Mouse (Mus musculus) layer of hippocampus, postnatal 14 days (tissue): ENCODE measurements around the gene Cxcl17. TPM values are rescaled to one million over a fixed set of nuclear protein-coding genes. Genes with fewer than 3 reads are reported as not detected.

Source experiments
- DNase-seq, 2 experiments: peaks; one replicate each; pipeline ENCODE4 v3.0.0; 2021 to 2022; ENCODE audit warnings: low spot score in 2 of 2, mixed read lengths in 1 of 2
- total RNA-seq, 2 experiments: library from RNA; stranded (reverse); gene quantifications; 2 replicates each; pipeline ENCODE4 v1.2.3; 2021

Cxcl17 gene
- total RNA-seq, 2 experiments from 2014 or later = not detected

DNA sequence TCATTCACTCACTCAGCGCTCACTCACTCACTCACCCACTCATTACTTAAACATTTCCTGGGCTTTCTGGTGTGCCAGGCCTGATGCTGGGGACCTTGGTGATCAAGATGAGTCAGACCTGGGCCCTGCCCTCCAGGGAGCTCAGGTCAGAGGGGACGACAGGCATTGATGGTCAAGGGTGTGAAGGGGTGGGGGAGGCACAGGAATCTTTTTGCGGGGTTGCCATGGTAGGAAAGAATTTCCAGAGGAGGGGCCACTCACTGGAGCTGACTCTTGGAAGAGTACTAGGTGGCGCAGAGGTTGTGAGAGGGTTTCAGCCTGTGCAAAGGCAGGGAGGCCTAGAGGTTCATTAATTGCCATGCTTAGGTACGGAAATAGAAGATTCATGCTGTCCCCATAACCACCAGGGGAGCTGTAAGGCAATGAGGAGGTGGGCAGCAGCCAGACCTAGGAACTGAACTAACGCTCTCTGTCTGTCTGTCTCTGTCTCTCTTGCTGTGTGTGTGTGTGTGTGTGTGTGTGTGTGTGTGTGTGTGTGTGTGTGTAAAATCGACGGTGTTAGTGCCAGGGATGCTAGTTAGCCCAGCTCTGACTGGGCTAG is 35.5 kb downstream of the Cxcl17 start:
- no peak for DNase-seq

DNA sequence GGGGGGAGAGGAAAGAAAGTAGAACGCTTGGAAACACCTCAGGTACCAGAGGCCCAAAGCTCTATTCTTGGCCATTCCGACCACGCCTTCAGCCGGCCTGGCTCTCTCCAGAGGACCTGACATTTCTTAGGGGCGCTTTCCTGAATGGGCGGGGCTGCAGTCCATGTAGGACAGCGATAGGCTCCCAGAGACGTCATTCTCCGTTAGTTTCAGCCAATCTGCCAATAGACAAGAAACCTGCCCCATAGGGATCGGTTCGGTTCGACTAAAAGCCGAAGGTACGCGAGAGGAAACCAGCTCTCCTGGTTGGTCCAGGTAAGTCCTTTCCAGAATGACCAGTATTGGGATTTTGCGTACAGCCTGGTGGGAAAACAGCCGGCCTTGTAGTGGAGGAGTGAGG is 36.1 kb downstream of the Cxcl17 start:
- DNase-seq = peak; percentile 89 to 93

DNA sequence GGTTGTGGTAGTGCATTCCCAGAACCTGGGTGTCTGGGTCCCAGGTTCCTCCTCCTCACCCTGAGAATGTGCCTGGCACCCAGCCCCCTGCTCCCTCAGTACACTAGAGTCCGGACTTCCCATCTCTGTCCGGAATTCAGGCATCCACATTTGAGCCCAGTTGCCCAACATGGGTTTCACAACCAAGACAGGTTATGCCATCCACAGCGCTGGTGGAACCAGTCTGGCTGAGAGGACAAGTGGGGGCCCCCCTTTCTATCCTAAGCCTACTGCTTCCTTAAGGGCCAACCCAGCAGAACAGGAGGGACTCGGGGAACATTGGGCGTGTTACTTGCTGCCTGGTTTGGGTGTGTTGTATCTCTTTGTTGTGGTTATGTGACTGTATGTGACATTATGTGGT is 40.2 kb downstream of the Cxcl17 start:
- no peak for DNase-seq

DNA sequence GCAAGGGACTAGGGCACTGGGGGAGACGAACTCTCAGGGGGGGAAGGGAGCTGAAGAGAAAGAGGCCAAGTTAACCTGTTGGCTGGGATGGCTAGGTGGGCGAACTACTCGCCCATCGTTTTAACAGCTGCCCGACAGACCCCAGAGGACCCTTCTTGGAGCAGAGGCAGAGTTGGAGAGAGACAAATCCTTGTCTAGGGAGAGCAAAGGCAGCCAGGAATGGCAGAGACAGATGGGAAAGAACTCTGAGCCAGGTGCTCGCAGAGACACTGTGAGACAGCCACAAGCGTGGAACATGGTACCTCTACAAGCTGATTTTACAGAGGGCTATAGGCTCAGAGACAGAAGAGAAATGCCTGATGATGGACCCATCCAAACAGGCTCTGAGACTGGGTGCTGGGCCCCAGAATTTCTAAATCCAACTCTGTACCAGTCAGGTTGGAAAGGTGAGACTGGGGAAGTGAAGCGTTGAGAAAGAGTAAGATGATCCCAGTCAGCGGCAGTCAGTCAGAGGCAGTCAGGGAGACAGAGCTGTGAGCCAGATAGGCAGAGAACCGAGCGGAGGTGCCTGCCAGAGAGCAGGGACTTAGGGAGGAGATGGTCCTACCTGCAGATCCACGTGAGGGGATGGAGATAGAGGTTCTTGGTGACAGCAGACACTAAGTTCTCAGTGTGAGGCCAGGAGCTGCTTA is 43.5 kb downstream of the Cxcl17 start, which contains the start of gene Cnfn:
Gene Cnfn, minus strand, starts transcription at position 667 of the 692 bp plus-strand sequence.
- DNase-seq = no peak

DNA sequence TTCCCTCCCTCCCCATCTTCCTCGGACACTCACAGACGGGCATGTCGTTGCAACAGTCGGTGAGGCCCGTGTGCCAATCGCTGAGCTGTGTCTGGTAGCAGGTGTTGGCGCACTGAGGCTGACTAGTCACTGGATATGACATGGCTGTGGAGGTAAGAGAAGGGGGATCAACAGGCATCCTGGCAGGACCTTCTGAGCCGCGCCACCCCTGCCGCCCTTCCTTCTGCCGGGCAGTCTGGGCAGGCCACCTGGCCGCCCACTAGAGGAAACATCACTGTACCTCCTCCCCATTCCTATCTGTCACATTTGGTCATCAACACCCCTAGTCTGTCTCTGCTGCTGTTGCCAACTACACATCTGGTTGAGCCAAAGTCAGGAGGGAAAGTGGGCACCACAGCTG is 44.4 kb downstream of the Cxcl17 start:
- no peak for DNase-seq

DNA sequence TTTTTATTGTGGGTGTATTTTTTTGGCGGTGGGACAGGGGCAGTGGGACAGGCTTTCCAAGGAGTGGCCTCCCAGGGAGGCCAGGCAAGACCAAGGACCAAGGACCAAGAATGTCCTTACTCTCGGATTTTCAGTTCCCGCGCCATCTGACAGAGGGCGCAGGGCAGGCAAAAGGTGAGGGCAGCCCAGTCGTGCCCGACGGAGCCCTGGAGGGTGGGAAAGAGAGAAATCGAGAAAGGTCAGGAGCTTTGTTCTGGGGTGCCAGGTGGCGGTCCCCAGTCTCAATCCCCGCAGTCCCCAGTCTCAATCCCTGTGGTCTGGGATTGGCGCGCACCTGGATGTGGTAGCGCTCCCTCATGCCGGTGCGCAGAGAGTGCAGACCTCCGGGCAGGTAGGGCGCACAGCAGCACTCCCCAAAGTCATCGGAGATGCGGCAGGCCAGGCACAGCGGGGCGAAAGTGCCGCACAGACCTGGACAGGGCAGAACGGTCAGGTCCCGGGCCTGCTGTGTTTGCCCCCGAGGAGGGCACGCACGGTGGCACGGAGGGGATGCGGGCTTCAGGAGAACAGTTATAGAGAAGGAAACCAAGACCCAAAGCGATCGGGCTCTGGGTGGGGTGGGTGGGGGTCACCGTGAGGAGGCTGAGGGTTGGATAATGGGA is 44.9 kb downstream of the Cxcl17 start:
- DNase-seq = no peak

DNA sequence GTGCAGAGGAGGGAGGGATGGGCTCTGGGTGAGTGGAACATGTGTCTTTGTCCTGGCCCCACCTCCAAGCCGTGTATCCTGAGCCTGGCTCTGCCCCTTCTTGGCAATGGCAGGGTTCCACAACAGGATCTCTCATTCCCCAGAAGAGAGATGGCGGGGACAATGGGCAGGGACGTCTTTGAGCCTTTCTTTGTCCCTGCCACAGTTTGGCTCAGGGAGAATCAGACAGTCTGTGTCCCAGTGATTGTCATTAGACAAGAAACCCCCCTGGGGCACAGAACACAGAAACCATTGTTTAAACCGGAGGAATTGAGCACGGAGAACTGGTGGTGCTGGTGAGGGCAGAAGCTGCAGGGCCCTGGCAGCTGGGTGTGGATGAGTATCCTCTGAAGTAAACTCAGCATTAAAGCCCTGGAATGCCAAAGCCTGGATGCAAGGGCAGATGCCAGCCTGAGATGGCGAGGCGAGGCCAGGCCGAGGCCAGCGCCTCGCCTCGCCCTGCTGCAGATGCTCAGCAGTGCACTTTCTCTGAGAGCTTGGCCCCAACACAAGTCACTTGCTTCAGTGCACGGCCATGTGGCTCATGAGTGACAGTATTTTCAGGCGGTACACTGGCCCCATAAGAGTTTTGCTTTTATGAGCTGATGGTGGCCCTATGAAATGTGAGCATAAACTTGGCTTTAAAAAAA is 46.6 kb downstream of the Cxcl17 start:
- no peak for DNase-seq

DNA sequence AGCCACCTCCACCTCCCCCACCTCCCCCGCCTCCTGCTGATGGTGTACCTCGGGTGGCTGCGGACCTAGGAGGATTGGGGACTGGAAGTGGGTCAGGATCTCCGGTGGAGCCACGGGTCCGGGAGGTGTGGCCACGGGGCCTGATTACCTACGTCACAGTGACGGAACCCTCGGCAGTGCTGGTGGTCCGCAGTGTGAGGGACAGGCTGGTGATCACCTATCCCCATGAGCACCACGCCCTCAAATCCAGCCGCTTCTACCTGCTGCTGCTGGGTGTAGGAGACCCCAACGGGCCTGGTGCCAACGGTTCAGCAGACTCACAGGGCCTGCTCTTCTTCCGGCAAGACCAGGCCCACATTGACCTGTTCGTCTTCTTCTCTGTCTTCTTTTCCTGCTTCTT is 49.1 kb downstream of the Cxcl17 start:
- DNase-seq = no peak

DNA sequence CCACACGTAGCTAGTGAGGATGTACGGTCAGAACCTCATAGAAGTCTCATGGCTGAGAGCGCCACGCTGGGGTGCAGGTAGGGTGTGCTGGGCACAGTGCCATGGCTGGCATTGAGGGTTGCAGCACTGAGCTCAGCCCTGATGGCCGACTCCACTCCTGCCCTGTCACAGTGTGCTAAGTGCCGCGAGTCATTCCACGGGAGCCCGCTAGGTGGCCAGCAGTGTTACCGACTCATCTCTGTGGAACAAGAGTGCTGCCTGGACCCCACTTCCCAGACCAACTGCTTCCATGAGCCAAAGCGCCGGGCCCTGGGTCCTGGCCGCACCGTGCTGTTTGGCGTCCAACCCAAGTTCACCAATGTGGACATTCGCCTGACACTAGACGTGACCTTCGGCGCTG is 49.5 kb downstream of the Cxcl17 start:
- DNase-seq = no peak

DNA sequence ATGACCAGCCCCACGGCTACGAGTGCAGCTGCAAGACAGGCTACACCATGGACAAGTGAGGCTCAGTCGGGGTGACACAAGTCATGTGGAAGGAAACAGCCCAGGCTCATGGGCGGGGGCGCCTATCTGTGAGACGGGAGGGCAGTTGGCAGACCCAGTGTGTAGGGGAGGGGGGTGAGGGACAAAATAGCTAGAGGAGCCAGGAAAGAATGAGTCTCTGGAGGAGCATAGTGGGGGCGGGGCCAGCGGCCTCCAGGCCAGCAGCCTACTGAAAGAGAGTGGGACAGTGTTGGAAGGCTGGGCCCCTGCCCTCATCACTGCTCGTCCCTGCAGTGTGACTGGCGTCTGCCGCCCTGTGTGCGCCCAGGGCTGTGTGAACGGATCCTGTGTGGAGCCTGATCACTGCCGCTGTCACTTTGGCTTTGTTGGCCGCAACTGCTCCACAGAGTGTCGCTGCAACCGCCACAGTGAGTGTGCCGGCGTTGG is 53.9 kb downstream of the Cxcl17 start:
- DNase-seq = no peak

Other genes with a start within 250 kb of the Cxcl17 start
- 10 to 100 TPM; 10.1 to 11.4 TPM for gene Pou2f2, start 233.2 kb downstream of the Cxcl17 start, total RNA-seq
- gene Dedd2, start 192.3 kb downstream of the Cxcl17 start, total RNA-seq = 10 to 100 TPM; 24.9 to 25.6 TPM
- 10 to 100 TPM in 1 of 2 experiments, 1 to 10 TPM in 1; 9.0 to 10.2 TPM for gene Zfp526, start 191.5 kb downstream of the Cxcl17 start, total RNA-seq
- 100 to 1,000 TPM; 184 to 190 TPM for gene Gsk3a, start 175.0 kb downstream of the Cxcl17 start, total RNA-seq
- gene Erf, start 162.1 kb downstream of the Cxcl17 start, total RNA-seq = 10 to 100 TPM; 41.0 to 47.2 TPM
- 100 to 1,000 TPM; 209 to 228 TPM for gene Cic, start 145.2 kb downstream of the Cxcl17 start, total RNA-seq
- 10 to 100 TPM; 35.3 to 37.1 TPM for gene Pafah1b3, start 114.9 kb downstream of the Cxcl17 start, total RNA-seq
- not detected for gene Prr19, start 111.5 kb downstream of the Cxcl17 start, total RNA-seq
- 10 to 100 TPM; 43.2 to 46.9 TPM for gene Tmem145, start 106.8 kb downstream of the Cxcl17 start, total RNA-seq
- gene Megf8, start 95.7 kb downstream of the Cxcl17 start, total RNA-seq = 10 to 100 TPM; 86.7 to 87.9 TPM
- not detected for gene Cnfn, start 43.2 kb downstream of the Cxcl17 start, total RNA-seq
- 1 to 10 TPM; 7.3 to 8.3 TPM for gene Lipe, start 14.2 kb downstream of the Cxcl17 start, total RNA-seq
- gene Ceacam1, start 64.7 kb upstream of the Cxcl17 start, total RNA-seq = 1 to 10 TPM; 2.5 to 3.1 TPM
- under 1 TPM; 0.14 to 0.23 TPM for gene Ceacam2, start 127.0 kb upstream of the Cxcl17 start, total RNA-seq
- gene Erich4, start 203.0 kb upstream of the Cxcl17 start, total RNA-seq = under 1 TPM in 1 of 2 experiments, not detected in 1; 0.57 TPM
- gene Dmac2, start 206.5 kb upstream of the Cxcl17 start, total RNA-seq = 10 to 100 TPM; 37.3 to 39.2 TPM
- 1 to 10 TPM; 1.9 to 2.0 TPM for gene B3gnt8, start 213.8 kb upstream of the Cxcl17 start, total RNA-seq
- 10 to 100 TPM; 38.3 to 42.6 TPM for gene Bckdha, start 246.1 kb upstream of the Cxcl17 start, total RNA-seq
- gene Exosc5, start 246.3 kb upstream of the Cxcl17 start, total RNA-seq = 10 to 100 TPM; 29.3 to 29.8 TPM